Mouse (Mus musculus) kidney, adult 2 months (tissue): ENCODE results near the gene A830005F24Rik.

ENCODE experiments used
- CTCF ChIP-seq: fragments of 200-500 bp; conservative IDR thresholded peaks from 2 replicates; pipeline ENCODE4 v1.5.1; 2011; ENCODE audit warnings: low read depth, mild to moderate bottlenecking, control low read depth, low read length, moderate library complexity, mixed read lengths; ENCODE audit not compliant: insufficient read depth, insufficient read length
- POLR2A ChIP-seq: fragments of 200-500 bp; IDR thresholded peaks from one replicate; pipeline ENCODE4 v1.6.1; 2011; ENCODE audit warnings: low read depth, low read length, control low read depth

DNA sequence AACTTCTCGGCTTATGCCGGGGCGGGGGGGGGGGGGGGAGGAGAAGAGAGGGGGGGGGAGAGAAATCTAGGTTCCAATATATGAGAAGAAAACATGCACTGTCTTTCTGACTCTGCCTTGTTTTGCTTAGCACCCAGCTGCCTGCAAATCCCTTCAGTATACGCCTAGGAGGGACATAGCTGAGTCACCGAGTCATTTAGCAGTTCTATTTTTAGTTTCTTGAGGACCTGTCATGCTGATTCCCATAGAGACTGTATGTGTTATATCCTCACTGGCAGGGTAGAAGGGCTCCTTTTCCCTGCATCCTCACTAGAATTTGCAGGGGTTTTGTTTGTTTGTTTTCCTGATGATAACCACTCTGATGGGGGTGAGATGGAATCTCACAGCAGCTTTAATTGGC is 20.2 kb upstream of the A830005F24Rik start:
- TF ChIP-seq POLR2A (no peak), CTCF (no peak)
